ENCODE assay signal across 21 mouse cellular contexts in the genomic region with DNA sequence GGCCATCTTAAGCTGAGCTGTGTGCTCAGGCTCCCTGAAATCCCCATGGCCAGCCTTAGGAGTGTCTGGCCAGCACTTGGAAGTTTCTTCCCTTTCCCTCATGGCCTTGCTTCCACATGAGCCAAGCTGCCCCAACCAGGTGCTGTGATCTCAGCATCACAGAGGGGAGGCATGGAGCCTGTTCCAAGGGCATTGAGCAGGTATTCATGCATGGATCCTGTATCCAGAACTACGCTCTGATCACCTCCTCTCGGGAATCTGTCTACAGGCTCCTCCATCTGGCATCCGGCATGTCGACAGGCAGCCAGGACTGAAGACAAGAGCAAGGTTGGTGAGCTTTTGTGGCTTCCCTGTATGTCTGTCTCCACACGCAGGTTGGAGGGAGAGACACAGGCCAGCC.
DNase-seq lines count a peak whose midpoint lies in the region; ATAC-seq and TF ChIP-seq lines count a peak whose summit lies in the region.
"Had no signal": no experiment of that assay in that cellular context is flagged by ENCODE, and none has a peak within 500 bp of the region (broad histone marks: within the 10 kb centered on the region; RNA-seq: fewer than 3 reads in every experiment).

No protein-coding gene starts in this region.

- DNase-seq in hindbrain, postnatal 0 days (ENCODE audit: low spot score): no peak
- no peak for DNase-seq in hindbrain, embryonic 14.5 days (ENCODE audit: low spot score)
- peak; percentile 39 for DNase-seq in cerebellum, adult 11 months
- peak; percentile 42 for DNase-seq in cerebellum, adult 8-10 months
- peak; percentile 40 to 42 for DNase-seq in cerebellum, postnatal 36 days
- no peak for DNase-seq in thymus, postnatal 25 days
- DNase-seq: adrenal gland, postnatal 10 days; heart, postnatal 36 days; kidney, adult 9 months; kidney, postnatal 4 days; lung, adult 2 months; midbrain, embryonic 14.5 days had no signal

- WGBS in hindbrain, postnatal 0 days: 68% methylated on average over 5 of the region's 5 CpGs
- 82% methylated on average over 5 of the region's 5 CpGs for WGBS in hindbrain, embryonic 14.5 days
- 88% methylated on average over 5 of the region's 5 CpGs for WGBS in kidney, embryonic 14.5 days

- 0 out of 2 replicates have a peak overlapping the region, but pooled peaks have one; percentile 32 for H3K27ac ChIP-seq in hindbrain, postnatal 0 days
- H3K27ac ChIP-seq in hindbrain, embryonic 14.5 days: no peak overlapping the region
- H3K27ac ChIP-seq in kidney, embryonic 14.5 days (ENCODE audit: low read depth, low read length): no peak overlapping the region
- H3K27ac ChIP-seq: hindbrain, embryonic 12.5 days; limb, embryonic 10.5 days; limb, embryonic 15.5 days; liver, embryonic 14.5 days; macrophage had no signal

- no peak overlapping the region for H3K4me3 ChIP-seq in hindbrain, postnatal 0 days (ENCODE audit: low read length)
- H3K4me3 ChIP-seq in hindbrain, embryonic 14.5 days (replicated peaks; ENCODE audit: low read length): no peak overlapping the region
- H3K4me3 ChIP-seq in kidney, embryonic 14.5 days (ENCODE audit: low read length): no peak overlapping the region
- H3K4me3 ChIP-seq: hindbrain, embryonic 12.5 days; limb, embryonic 10.5 days; limb, embryonic 15.5 days had no signal

- ATAC-seq in hindbrain, postnatal 0 days: no peak
- no peak for ATAC-seq in hindbrain, embryonic 14.5 days (ENCODE audit: low FRiP score)
- no peak for ATAC-seq in kidney, embryonic 14.5 days (ENCODE audit: low FRiP score, low TSS enrichment)
- ATAC-seq: forebrain, embryonic 14.5 days; intestine, postnatal 0 days; Patski had no signal

- no peak overlapping the region for H3K4me2 ChIP-seq in hindbrain, postnatal 0 days (ENCODE audit: low read depth, low read length)
- H3K4me2 ChIP-seq in hindbrain, embryonic 14.5 days (replicated peaks): no peak overlapping the region
- H3K4me2 ChIP-seq in kidney, embryonic 14.5 days (replicated peaks; ENCODE audit: low read depth, low read length): no peak overlapping the region
- H3K4me2 ChIP-seq: hindbrain, embryonic 12.5 days; limb, embryonic 15.5 days had no signal

- no peaks in the 10 kb centered on the region for H3K9me3 ChIP-seq in hindbrain, postnatal 0 days (ENCODE audit: low read length)
- H3K9me3 ChIP-seq in hindbrain, embryonic 14.5 days (ENCODE audit: control insufficient read depth, low read length): no peaks in the 10 kb centered on the region
- H3K9me3 ChIP-seq in kidney, embryonic 14.5 days (ENCODE audit: control insufficient read depth, low read length): no peaks in the 10 kb centered on the region
- H3K9me3 ChIP-seq: hindbrain, embryonic 12.5 days; limb, embryonic 10.5 days; limb, embryonic 15.5 days had no signal

- H3K27me3 ChIP-seq in hindbrain, postnatal 0 days (ENCODE audit: insufficient read depth, low read length): no peaks in the 10 kb centered on the region
- H3K27me3 ChIP-seq in hindbrain, embryonic 14.5 days (ENCODE audit: control insufficient read depth, insufficient read depth, low read length): no peaks in the 10 kb centered on the region
- no peaks in the 10 kb centered on the region for H3K27me3 ChIP-seq in kidney, embryonic 14.5 days (ENCODE audit: control insufficient read depth, insufficient read depth, low read length)
- H3K27me3 ChIP-seq: hindbrain, embryonic 12.5 days; limb, embryonic 15.5 days had no signal

- H3K4me1 ChIP-seq in hindbrain, postnatal 0 days (ENCODE audit: insufficient read depth, low read length): peaks cover 15% of the 10 kb centered on the region; the same call in 1 of the 2 replicates
- H3K4me1 ChIP-seq in hindbrain, embryonic 14.5 days (replicated peaks; ENCODE audit: control insufficient read depth, insufficient read depth, low read length): no peaks in the 10 kb centered on the region
- no peaks in the 10 kb centered on the region for H3K4me1 ChIP-seq in kidney, embryonic 14.5 days (ENCODE audit: control insufficient read depth, insufficient read depth, low read length)
- H3K4me1 ChIP-seq: limb, embryonic 15.5 days had no signal

- no peaks in the 10 kb centered on the region for H3K36me3 ChIP-seq in hindbrain, postnatal 0 days (ENCODE audit: insufficient read depth, low read length)
- no peaks in the 10 kb centered on the region for H3K36me3 ChIP-seq in hindbrain, embryonic 14.5 days (replicated peaks; ENCODE audit: control insufficient read depth, insufficient read depth)
- no peaks in the 10 kb centered on the region for H3K36me3 ChIP-seq in kidney, embryonic 14.5 days (ENCODE audit: control insufficient read depth, insufficient read depth, low read length)
- H3K36me3 ChIP-seq: hindbrain, embryonic 12.5 days; limb, embryonic 10.5 days; limb, embryonic 15.5 days had no signal

- no peak overlapping the region for H3K9ac ChIP-seq in hindbrain, postnatal 0 days (replicated peaks; ENCODE audit: low read length)
- H3K9ac ChIP-seq in hindbrain, embryonic 14.5 days: no peak overlapping the region
- H3K9ac ChIP-seq in kidney, embryonic 14.5 days (ENCODE audit: low read depth, low read length): no peak overlapping the region
- H3K9ac ChIP-seq: limb, embryonic 15.5 days; liver, embryonic 14.5 days had no signal

- no peak for TF ChIP-seq CTCF in hindbrain, postnatal 0 days (IDR thresholded peaks at IDR 0.05; ENCODE audit: low read depth)

Comparison
In these comparisons a context has a peak if more than half of its experiments do, and no peak if none do; other contexts are left out.
1. DNase-seq: peak in cerebellum, adult 11 months (single experiment), cerebellum, adult 8-10 months (single experiment) and cerebellum, postnatal 36 days (2 of 2); none in hindbrain, postnatal 0 days (single experiment), hindbrain, embryonic 14.5 days (single experiment) and thymus, postnatal 25 days (single experiment).